Mouse (Mus musculus): ENCODE measurements at regions not wholly inside any gene's neighbourhood (a gene's known extent, or its start where the extent isn't known, plus 50 kb on each side); places are given as distances from the start of the nearest gene placed in this dataset.

- 81% methylated on average over 9 of the region's 9 CpGs for WGBS
- ATAC-seq (ENCODE audit: low FRiP score, low read depth), result no peak
Measured at GRCm38 (mm10) chr5:116789859-116790258, 198.2 kb upstream of the Srrm4 start.

GRCm38 (mm10) chr5:116776450-116776849 is 184.8 kb upstream of the Srrm4 start:
- Histone ChIP-seq H3K4me1 (ENCODE audit: control insufficient read depth, insufficient read depth, low read length) (no peaks in the 10 kb centered on the region), H3K4me2 (replicated peaks; ENCODE audit: low read depth, low read length, severe bottlenecking) (no peak overlapping the region), H3K36me3 (ENCODE audit: control insufficient read depth, insufficient read depth, low read length) (no peaks in the 10 kb centered on the region), H3K27ac (replicated peaks; ENCODE audit: low read depth, low read length) (no peak overlapping the region), H3K9ac (ENCODE audit: low read depth, low read length, severe bottlenecking) (no peak overlapping the region), H3K27me3 (ENCODE audit: control insufficient read depth, insufficient read depth, low read length) (no peaks in the 10 kb centered on the region), H3K9me3 (ENCODE audit: control insufficient read depth, low read length) (no peaks in the 10 kb centered on the region), H3K4me3 (replicated peaks; ENCODE audit: low read length) (no peak overlapping the region)
- WGBS, result 43% methylated on average over 2 of the region's 2 CpGs
- no peak for DNase-seq (ENCODE audit: low spot score)
- no peak for TF ChIP-seq POLR2A (IDR thresholded peaks at IDR 0.05; ENCODE audit: borderline replicate concordance, extremely low read depth, insufficient read depth, insufficient read length)
- ATAC-seq (ENCODE audit: low FRiP score, low read depth), result no peak

More at GRCm38 (mm10) chr5:116789859-116790258, 198.2 kb upstream of the Srrm4 start:
- Histone ChIP-seq H3K27me3 (ENCODE audit: control insufficient read depth, insufficient read depth, low read length) (no peaks in the 10 kb centered on the region), H3K9me3 (ENCODE audit: control insufficient read depth, low read length) (no peaks in the 10 kb centered on the region), H3K9ac (ENCODE audit: low read depth, low read length, severe bottlenecking) (no peak overlapping the region), H3K4me1 (ENCODE audit: control insufficient read depth, insufficient read depth, low read length) (no peaks in the 10 kb centered on the region), H3K4me2 (replicated peaks; ENCODE audit: low read depth, low read length, severe bottlenecking) (no peak overlapping the region), H3K27ac (replicated peaks; ENCODE audit: low read depth, low read length) (no peak overlapping the region), H3K4me3 (replicated peaks; ENCODE audit: low read length) (no peak overlapping the region), H3K36me3 (ENCODE audit: control insufficient read depth, insufficient read depth, low read length) (no peaks in the 10 kb centered on the region)
- TF ChIP-seq POLR2A (IDR thresholded peaks at IDR 0.05; ENCODE audit: borderline replicate concordance, extremely low read depth, insufficient read depth, insufficient read length), result no peak
- DNase-seq (ENCODE audit: low spot score), result no peak

- Histone ChIP-seq H3K27ac (replicated peaks; ENCODE audit: low read depth, low read length) (no peak overlapping the region), H3K4me1 (ENCODE audit: control insufficient read depth, insufficient read depth, low read length) (no peaks in the 10 kb centered on the region), H3K27me3 (ENCODE audit: control insufficient read depth, insufficient read depth, low read length) (no peaks in the 10 kb centered on the region), H3K36me3 (ENCODE audit: control insufficient read depth, insufficient read depth, low read length) (no peaks in the 10 kb centered on the region), H3K9ac (ENCODE audit: low read depth, low read length, severe bottlenecking) (no peak overlapping the region), H3K9me3 (ENCODE audit: control insufficient read depth, low read length) (no peaks in the 10 kb centered on the region), H3K4me2 (replicated peaks; ENCODE audit: low read depth, low read length, severe bottlenecking) (no peak overlapping the region), H3K4me3 (replicated peaks; ENCODE audit: low read length) (no peak overlapping the region)
- no peak for ATAC-seq (ENCODE audit: low FRiP score, low read depth)
- WGBS, result 59% methylated on average over 2 of the region's 2 CpGs
- TF ChIP-seq POLR2A (IDR thresholded peaks at IDR 0.05; ENCODE audit: borderline replicate concordance, extremely low read depth, insufficient read depth, insufficient read length), result no peak
- no peak for DNase-seq (ENCODE audit: low spot score)
Measured at GRCm38 (mm10) chr5:116766261-116766660, 174.6 kb upstream of the Srrm4 start.

- ATAC-seq (ENCODE audit: low FRiP score, low read depth) (no peak), DNase-seq (ENCODE audit: low spot score) (no peak)
- no peak overlapping the region for H3K9ac ChIP-seq (ENCODE audit: low read depth, low read length, severe bottlenecking)
- TF ChIP-seq POLR2A (IDR thresholded peaks at IDR 0.05; ENCODE audit: borderline replicate concordance, extremely low read depth, insufficient read depth, insufficient read length), result no peak
- no peak overlapping the region for H3K27ac ChIP-seq (replicated peaks; ENCODE audit: low read depth, low read length)
- no peaks in the 10 kb centered on the region for H3K4me1 ChIP-seq (ENCODE audit: control insufficient read depth, insufficient read depth, low read length)
- H3K36me3 ChIP-seq (ENCODE audit: control insufficient read depth, insufficient read depth, low read length), result no peaks in the 10 kb centered on the region
- no peaks in the 10 kb centered on the region for H3K27me3 ChIP-seq (ENCODE audit: control insufficient read depth, insufficient read depth, low read length)
- H3K9me3 ChIP-seq (ENCODE audit: control insufficient read depth, low read length), result no peaks in the 10 kb centered on the region
- 84% methylated on average over 6 of the region's 6 CpGs for WGBS
- H3K4me3 ChIP-seq (replicated peaks; ENCODE audit: low read length), result no peak overlapping the region
- no peak overlapping the region for H3K4me2 ChIP-seq (replicated peaks; ENCODE audit: low read depth, low read length, severe bottlenecking)
Measured at GRCm38 (mm10) chr5:116761323-116761722, 169.7 kb upstream of the Srrm4 start.

- H3K4me1 ChIP-seq (ENCODE audit: control insufficient read depth, insufficient read depth, low read length), result no peaks in the 10 kb centered on the region
- H3K27me3 ChIP-seq (ENCODE audit: control insufficient read depth, insufficient read depth, low read length), result no peaks in the 10 kb centered on the region
- ATAC-seq (ENCODE audit: low FRiP score, low read depth) (no peak), DNase-seq (ENCODE audit: low spot score) (peak; percentile 6)
- no peaks in the 10 kb centered on the region for H3K36me3 ChIP-seq (ENCODE audit: control insufficient read depth, insufficient read depth, low read length)
- no peaks in the 10 kb centered on the region for H3K9me3 ChIP-seq (ENCODE audit: control insufficient read depth, low read length)
- H3K27ac ChIP-seq (replicated peaks; ENCODE audit: low read depth, low read length), result no peak overlapping the region
- no peak for TF ChIP-seq POLR2A (IDR thresholded peaks at IDR 0.05; ENCODE audit: borderline replicate concordance, extremely low read depth, insufficient read depth, insufficient read length)
- no peak overlapping the region for H3K9ac ChIP-seq (ENCODE audit: low read depth, low read length, severe bottlenecking)
- 56% methylated on average over 14 of the region's 14 CpGs for WGBS
- H3K4me3 ChIP-seq (replicated peaks; ENCODE audit: low read length), result no peak overlapping the region
- no peak overlapping the region for H3K4me2 ChIP-seq (replicated peaks; ENCODE audit: low read depth, low read length, severe bottlenecking)
Measured at GRCm38 (mm10) chr5:116758687-116759086, 167.1 kb upstream of the Srrm4 start.

- ATAC-seq (ENCODE audit: low FRiP score, low read depth), result no peak
- no peak overlapping the region for H3K4me2 ChIP-seq (replicated peaks; ENCODE audit: low read depth, low read length, severe bottlenecking)
- no peaks in the 10 kb centered on the region for H3K36me3 ChIP-seq (ENCODE audit: control insufficient read depth, insufficient read depth, low read length)
- DNase-seq (ENCODE audit: low spot score), result no peak
- no peaks in the 10 kb centered on the region for H3K4me1 ChIP-seq (ENCODE audit: control insufficient read depth, insufficient read depth, low read length)
- WGBS, result 71% methylated on average over 2 of the region's 2 CpGs
- no peaks in the 10 kb centered on the region for H3K27me3 ChIP-seq (ENCODE audit: control insufficient read depth, insufficient read depth, low read length)
- H3K9ac ChIP-seq (ENCODE audit: low read depth, low read length, severe bottlenecking), result no peak overlapping the region
- H3K27ac ChIP-seq (replicated peaks; ENCODE audit: low read depth, low read length), result no peak overlapping the region
- TF ChIP-seq POLR2A (IDR thresholded peaks at IDR 0.05; ENCODE audit: borderline replicate concordance, extremely low read depth, insufficient read depth, insufficient read length), result no peak
- no peaks in the 10 kb centered on the region for H3K9me3 ChIP-seq (ENCODE audit: control insufficient read depth, low read length)
- no peak overlapping the region for H3K4me3 ChIP-seq (replicated peaks; ENCODE audit: low read length)
Measured at GRCm38 (mm10) chr5:116752941-116753340, 161.3 kb upstream of the Srrm4 start.

Data from limb, embryonic 14.5 days (tissue).